Mouse (Mus musculus) left cerebral cortex, postnatal 4 days (tissue): ENCODE measurements around the gene St13. TPM values are rescaled to one million over a fixed set of nuclear protein-coding genes. Genes with fewer than 3 reads are reported as not detected.
"Not testable (repeated sequence)": the region's sequence is repeated elsewhere in the genome, so short reads cannot be mapped to it uniquely, and the experiment has no call there.

Experiments
- DNase-seq: peaks from one replicate; pipeline ENCODE4 v3.0.0-alpha.2; 2022
- intact Hi-C: fragments of 180-260 bp; cut with DNase I; formaldehyde crosslinking; loops from one replicate; pipeline ENCODE4 v1.15.1; 2025
- total RNA-seq, 2 experiments: library from RNA; stranded (reverse); gene quantifications; 2 replicates each; pipeline ENCODE4 v1.2.3; 2021

St13 gene
- 100 to 1,000 TPM; 188 to 193 TPM for total RNA-seq

DNA sequence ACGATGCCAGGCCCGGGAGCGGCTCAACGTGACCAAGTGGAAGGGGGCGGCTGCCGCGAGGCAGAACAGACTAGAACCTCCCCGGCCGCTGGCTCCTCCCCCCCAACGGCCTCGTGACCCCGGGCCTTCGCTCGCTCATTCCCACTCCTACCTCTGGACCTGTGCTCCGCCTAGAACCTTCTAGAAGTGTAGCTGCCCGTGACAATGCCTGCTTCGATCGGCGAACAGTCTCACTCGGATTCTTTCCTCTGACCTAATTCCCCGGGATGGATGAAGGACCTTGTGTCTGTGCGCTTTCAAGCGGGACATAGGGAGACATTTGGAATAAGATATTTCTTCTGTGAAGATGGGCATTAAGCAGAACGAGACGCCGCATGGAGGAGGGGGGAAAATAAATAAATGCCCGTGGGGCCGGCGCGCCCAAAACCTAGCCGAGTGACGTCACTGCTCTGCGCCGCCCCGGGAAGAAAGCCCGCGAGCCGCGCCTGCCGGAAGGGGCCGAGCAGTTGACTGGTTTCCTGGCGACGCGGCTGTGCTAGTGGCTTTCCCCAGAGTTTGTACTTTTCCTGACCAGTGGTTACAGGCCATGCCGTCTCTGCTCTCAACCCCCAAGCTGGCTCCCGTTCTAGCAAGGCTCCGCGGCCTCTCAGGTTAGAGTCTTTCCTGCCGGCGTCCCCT lies at the start of gene St13, which contains the start of gene Xpnpep3:
St13 (minus strand) TSS at position 440 of the 678 bp plus-strand sequence.
Xpnpep3 (plus strand) TSS at position 501 of the 678 bp plus-strand sequence.
- intact Hi-C loops, result no loop called here
- DNase-seq, result peak; percentile 98

DNA sequence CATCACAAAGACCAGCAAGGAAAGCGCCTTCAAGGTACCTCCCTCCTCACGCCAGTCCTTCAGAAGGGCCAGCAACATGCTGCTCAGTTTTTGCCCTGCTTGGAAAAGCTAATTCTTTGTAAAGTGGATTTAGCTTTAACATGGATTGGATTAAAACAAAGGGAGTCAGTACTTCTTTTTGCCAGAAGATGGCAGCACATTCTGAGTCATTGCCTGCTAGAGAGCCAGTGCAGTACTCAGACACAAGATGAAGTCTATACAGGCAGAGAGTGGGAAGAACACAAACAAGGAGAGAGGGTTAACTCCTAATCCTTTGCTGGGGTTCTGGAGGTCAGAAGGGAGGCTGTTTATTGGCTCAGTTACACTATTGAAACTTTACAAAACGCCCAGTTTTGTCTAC lies 48.6 kb upstream of the St13 start:
- peak; percentile 21 for DNase-seq
- intact Hi-C loops, result loop anchor here (5.0 kb wide), 1 partner anchor 159 kb away; no protein-coding TSS in a partner anchor

- DNase-seq, result no peak
- intact Hi-C loops, result no loop called here
Measured at GRCm38 (mm10) chr15:81439236-81439635, 39.4 kb upstream of the St13 start.

GRCm38 (mm10) chr15:81438345-81438744 lies 38.5 kb upstream of the St13 start:
- intact Hi-C loops, result no loop called here
- DNase-seq, result no peak

DNA sequence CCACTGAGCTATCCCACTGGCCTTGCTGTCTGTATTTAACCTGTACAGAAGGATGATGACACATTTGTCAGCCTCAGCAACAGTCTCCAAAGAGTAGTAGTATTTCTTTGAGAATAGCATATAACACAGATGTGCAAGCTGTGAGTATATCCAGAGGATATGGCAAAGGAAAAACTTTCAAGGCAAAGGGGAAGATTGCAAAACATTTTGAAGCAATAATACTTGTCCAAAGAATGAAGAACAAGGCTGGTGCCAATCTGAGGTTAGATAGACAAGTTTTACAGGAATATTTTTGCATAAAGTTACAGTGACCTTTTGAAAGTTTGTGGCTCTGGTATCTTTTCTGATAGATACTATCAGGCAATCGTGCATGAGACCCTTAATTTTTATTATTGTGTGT lies 31.3 kb upstream of the St13 start:
- no peak for DNase-seq
- intact Hi-C loops, result no loop called here

DNA sequence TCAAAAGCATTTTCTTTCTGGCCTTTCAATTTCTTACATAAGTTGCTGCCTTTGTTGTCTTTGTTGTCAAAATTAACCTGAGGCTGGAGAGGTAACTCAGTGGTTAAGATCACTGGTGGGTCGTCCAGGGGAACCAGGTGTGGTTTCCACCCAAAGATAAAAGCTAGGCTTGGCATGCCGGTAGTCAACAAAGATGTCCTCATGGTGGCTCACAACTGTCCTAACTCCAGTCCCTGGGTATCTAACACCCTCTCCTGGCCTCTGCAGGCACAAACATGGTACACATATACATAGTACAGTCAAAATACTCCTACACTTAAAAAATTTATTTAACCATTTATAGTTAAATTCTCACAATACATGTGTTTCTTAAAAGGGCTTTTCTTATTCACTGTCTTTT lies 28.1 kb upstream of the St13 start:
- intact Hi-C loops, result no loop called here
- no peak for DNase-seq

DNA sequence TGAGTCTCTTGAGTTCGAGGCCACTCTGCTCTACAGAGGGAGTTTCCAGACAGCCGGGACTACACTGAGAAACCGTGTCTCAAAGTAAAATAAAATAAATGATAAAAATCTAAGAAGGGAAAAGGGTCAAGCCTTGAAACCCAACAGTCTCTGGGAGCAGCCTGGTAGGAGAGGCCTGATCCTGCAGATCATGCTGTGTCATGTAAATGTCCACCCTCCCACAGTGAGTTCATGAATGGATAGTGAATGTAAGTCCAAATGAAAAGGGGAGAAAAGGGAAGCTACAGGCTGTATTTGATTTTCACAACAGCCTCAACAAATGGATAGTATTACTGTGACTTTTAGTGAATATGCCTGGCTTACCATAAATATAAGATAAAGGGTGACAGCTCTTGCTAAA lies 25.4 kb upstream of the St13 start:
- no peak for DNase-seq
- intact Hi-C loops, result no loop called here

- intact Hi-C loops, result no loop called here
- no peak for DNase-seq
Measured at GRCm38 (mm10) chr15:81422156-81422681, 22.3 kb upstream of the St13 start.

- intact Hi-C loops, result no loop called here
- no peak for DNase-seq
Measured at GRCm38 (mm10) chr15:81421454-81421853, 21.6 kb upstream of the St13 start.

DNA sequence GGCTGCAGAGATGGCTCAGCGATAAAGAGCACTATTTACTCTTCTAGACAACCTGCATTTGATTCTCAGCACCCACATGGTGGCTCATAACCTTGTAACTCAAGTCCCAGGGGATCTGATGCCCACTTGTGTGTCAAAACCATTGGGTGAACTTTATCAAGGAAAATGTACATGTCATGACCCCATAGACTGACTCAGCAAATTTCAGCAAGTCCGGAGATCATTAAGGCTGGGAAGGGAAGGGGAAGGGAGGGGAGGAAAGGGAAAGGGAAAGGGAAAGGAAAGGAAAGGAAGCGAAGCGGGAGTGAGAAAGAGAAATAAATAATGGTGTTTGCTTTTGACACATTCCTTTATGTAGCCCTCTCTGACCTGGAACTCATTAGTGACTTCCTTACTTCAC lies 18.2 kb upstream of the St13 start:
- DNase-seq, result no peak
- intact Hi-C loops, result no loop called here

- peak; percentile 33 for DNase-seq
- intact Hi-C loops, result not testable (repeated sequence)
Measured at GRCm38 (mm10) chr15:81416763-81417310, 17.0 kb upstream of the St13 start.

GRCm38 (mm10) chr15:81408199-81408598 lies 8.3 kb upstream of the St13 start, which contains the start of gene Dnajb7:
Gene Dnajb7 (minus strand): TSS chr15:81408299.
- DNase-seq, result no peak
- intact Hi-C loops, result no loop called here

GRCm38 (mm10) chr15:81405008-81405407 lies 5.1 kb upstream of the St13 start:
- intact Hi-C loops, result no loop called here
- DNase-seq, result no peak

DNA sequence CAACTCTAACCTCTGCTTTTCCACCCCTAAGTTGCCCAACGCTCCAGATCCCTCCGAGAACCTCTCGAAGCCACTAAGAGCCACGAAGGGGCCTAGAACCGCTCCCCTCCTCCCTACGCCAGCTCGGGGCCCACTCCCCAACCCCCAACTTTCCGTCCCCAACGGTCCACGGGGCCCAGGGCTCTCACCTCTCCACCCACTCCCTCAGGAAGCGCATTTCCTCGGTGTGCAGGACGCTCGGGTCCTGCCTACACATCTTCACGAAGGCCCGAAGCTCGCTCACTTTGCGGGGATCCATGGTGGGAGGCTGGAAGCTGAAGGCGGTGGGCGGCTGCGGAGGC lies 610 bp downstream of the St13 start:
- intact Hi-C loops, result no loop called here
- DNase-seq, result no peak

GRCm38 (mm10) chr15:81398189-81398588 lies 1.7 kb downstream of the St13 start:
- no peak for DNase-seq
- intact Hi-C loops, result no loop called here

- intact Hi-C loops, result no loop called here
- DNase-seq, result no peak
Measured at GRCm38 (mm10) chr15:81394211-81394915, 5.5 kb downstream of the St13 start.

- DNase-seq, result peak; percentile 9
- intact Hi-C loops, result no loop called here
Measured at GRCm38 (mm10) chr15:81392997-81393396, 6.9 kb downstream of the St13 start.

DNA sequence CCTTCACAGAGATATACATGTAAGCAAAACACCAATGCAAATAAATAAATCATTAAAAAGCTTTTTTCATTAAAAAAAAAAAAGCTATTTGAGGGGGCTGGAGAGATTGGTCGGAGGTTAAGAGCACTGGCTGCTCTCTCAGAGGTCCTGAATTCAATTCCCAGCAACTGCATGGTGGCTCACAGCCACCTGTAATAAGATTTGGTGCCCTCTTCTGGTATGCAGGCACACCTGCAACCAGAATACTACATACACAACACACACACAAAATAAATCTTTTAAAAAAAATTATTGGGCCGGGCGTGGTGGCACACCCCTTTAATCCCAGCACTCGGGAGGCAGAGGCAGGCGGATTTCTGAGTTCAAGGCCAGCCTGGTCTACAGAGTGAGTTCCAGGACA lies 13.6 kb downstream of the St13 start:
- intact Hi-C loops, result no loop called here
- DNase-seq, result no peak

DNA sequence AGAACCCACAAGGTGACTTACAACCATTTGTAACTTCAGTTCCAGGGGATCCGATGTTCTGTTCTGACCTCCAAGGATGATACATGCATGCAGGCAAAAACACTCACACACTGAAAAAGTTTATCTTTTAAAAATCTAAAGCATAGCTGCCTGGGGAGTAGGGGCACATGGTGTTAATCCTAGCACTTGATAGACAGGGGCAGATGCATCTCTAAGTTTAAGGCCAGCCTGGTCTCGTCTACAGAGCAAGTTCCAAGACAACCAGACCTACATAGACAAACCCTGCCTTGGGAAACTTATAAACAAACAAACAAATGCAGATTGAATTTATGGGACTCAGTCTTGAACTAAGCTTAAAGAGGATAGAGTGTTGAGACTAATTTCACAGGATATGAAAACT lies 21.0 kb downstream of the St13 start:
- intact Hi-C loops, result no loop called here
- DNase-seq, result no peak

DNA sequence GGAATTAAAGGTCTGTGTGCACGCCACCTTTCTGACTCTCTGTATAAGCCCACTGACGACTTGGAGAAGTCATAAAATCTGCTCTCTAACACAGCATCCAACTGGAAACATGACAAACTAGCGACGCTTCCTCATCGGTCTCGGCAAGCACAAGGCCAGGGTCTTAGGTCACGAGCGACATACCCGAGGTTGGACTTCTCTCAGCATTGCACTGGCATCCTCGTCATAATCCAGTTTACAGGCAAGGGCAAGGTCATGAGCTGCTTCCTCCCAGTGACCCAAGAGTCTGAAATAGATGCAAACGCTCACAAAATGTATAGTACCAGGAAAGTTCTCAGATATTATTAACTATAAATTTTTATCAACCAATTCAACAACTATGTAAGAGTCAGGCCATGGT lies 25.3 kb downstream of the St13 start:
- no peak for DNase-seq
- intact Hi-C loops, result no loop called here

- intact Hi-C loops, result no loop called here
- no peak for DNase-seq
Measured at GRCm38 (mm10) chr15:81370356-81370755, 29.5 kb downstream of the St13 start.

GRCm38 (mm10) chr15:81368601-81369000 lies 31.3 kb downstream of the St13 start:
- DNase-seq, result no peak
- intact Hi-C loops, result loop anchor here (5.0 kb wide), 1 partner anchor 264 kb away; no protein-coding TSS in a partner anchor
